Mouse (Mus musculus): ENCODE data around the gene Fuk. TPM values are rescaled to one million over a fixed set of nuclear protein-coding genes. Genes with fewer than 3 reads are reported as not detected.

Fuk gene
- polyA plus RNA-seq, 1 experiment: 10.9 TPM

DNA sequence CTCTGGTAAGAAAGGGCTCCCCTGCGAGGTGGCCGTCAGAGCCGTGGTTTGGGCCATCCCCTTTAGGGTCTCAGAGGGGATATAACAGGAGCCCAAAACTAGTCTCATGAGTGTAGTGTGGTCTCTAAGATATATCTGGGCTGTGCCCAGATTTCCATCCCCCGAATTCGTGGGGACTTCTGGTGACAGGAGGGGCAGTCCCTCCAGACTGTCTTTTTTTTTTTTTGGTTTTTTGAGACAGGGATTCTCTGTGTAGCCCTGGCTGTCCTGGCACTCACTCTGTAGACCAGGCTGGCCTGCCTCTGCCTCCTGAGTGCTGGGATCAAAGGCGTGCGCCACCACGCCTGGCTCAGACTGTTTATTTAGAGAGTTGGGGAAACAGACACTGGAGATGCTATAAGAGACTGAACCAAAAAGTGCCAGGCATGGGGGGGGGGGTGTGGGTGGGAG, 23.4 kb upstream of the Fuk start:
- Histone ChIP-seq H3K27ac (ENCODE audit: control insufficient read depth, insufficient read depth, low read depth, low read length, poor library complexity) (0 out of 2 replicates have a peak overlapping the region, but pooled peaks have one; percentile 17), H3K4me1 (ENCODE audit: control insufficient read depth, insufficient read depth, low read length) (peaks cover 4% of the 10 kb centered on the region; the same call in 1 of the 2 replicates), H3K4me3 (replicated peaks; ENCODE audit: control insufficient read depth, low read depth, low read length) (no peak overlapping the region)
- TF ChIP-seq POLR2A (IDR thresholded peaks at IDR 0.05; ENCODE audit: borderline replicate concordance, control insufficient read depth, low read depth, low read length) (no peak), CTCF (IDR thresholded peaks at IDR 0.05; ENCODE audit: control insufficient read depth, insufficient read depth, low read length) (no peak)
- WGBS: 67% methylated on average over 8 of the region's 8 CpGs

DNA sequence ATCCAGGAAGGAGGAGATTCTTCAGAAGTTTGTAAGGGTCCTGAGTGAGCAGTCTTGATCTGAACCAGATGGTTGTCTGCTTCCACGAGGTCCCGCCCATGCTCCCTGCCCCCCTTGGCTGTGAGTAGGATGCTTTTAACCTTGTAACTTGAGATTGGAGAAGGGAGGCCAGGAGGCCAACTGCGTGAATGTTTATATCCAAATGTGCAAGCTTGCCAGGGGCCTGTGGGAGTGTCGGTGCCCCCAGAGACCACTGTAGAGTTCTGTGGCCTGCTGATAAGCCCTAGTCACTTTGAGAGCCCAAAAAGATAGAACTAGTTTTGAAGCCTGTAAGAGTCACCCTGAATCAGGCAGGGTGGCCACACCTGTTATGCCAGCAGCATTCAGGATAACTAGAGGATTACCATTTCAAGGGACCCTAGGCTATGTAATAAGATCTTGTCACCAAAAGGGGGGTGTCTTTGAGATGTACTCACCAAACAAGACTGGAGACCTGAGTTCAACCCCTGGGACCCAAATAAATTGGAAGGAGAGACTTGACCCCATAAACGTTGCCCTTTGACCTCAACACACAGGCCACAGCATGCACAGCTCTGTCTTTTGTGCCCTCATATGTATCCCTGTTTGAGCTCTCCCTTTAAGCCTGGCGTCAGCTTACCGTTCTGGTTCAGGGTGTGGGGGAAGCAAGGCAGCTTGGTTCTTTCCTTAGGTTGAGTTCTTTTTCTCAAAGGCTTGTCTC, 19.4 kb upstream of the Fuk start:
- peak overlapping the region; percentile 83 for H3K27ac ChIP-seq (ENCODE audit: control insufficient read depth, insufficient read depth, low read depth, low read length, poor library complexity)
- 48% methylated on average over 7 of the region's 7 CpGs for WGBS
- peaks cover 6% of the 10 kb centered on the region; the same call in 1 of the 2 replicates for H3K4me1 ChIP-seq (ENCODE audit: control insufficient read depth, insufficient read depth, low read length)
- H3K4me3 ChIP-seq (replicated peaks; ENCODE audit: control insufficient read depth, low read depth, low read length): peak overlapping the region; percentile 81
- TF ChIP-seq CTCF (IDR thresholded peaks at IDR 0.05; ENCODE audit: control insufficient read depth, insufficient read depth, low read length) (no peak), POLR2A (IDR thresholded peaks at IDR 0.05; ENCODE audit: borderline replicate concordance, control insufficient read depth, low read depth, low read length) (0 out of 2 replicates have a peak, but pooled peaks have one; percentile 7)

DNA sequence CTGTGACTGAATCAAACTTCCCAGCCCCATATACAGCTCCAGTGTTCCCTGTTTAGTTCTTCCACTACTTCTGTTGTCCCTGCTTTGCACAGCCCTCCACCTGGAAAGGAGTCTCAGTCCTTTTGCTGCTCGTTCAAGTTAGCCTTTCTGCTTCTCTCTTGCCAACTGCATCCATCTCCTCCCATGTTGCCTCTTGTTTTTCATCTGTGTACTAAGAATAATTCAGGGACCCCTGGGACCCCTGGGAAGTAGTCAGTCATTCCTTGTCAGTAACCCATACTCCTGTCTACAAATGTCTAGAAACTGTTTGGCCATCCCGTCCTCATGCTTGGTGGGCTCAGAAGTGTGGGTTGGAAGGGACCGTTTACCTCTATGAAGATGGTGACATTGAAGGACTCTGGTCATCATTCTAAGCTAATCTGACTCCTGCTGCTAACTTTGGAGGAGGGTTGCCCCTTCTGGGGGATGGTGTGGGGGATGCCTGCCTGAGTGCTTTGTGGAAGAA, 18.5 kb upstream of the Fuk start:
- peaks cover 6% of the 10 kb centered on the region; the same call in 1 of the 2 replicates for H3K4me1 ChIP-seq (ENCODE audit: control insufficient read depth, insufficient read depth, low read length)
- no peak for TF ChIP-seq POLR2A (IDR thresholded peaks at IDR 0.05; ENCODE audit: borderline replicate concordance, control insufficient read depth, low read depth, low read length)
- peak overlapping the region; percentile 81 for H3K4me3 ChIP-seq (replicated peaks; ENCODE audit: control insufficient read depth, low read depth, low read length)
- 44% methylated on average over 3 of the region's 3 CpGs for WGBS
- H3K27ac ChIP-seq (ENCODE audit: control insufficient read depth, insufficient read depth, low read depth, low read length, poor library complexity): peak overlapping the region; percentile 83

DNA sequence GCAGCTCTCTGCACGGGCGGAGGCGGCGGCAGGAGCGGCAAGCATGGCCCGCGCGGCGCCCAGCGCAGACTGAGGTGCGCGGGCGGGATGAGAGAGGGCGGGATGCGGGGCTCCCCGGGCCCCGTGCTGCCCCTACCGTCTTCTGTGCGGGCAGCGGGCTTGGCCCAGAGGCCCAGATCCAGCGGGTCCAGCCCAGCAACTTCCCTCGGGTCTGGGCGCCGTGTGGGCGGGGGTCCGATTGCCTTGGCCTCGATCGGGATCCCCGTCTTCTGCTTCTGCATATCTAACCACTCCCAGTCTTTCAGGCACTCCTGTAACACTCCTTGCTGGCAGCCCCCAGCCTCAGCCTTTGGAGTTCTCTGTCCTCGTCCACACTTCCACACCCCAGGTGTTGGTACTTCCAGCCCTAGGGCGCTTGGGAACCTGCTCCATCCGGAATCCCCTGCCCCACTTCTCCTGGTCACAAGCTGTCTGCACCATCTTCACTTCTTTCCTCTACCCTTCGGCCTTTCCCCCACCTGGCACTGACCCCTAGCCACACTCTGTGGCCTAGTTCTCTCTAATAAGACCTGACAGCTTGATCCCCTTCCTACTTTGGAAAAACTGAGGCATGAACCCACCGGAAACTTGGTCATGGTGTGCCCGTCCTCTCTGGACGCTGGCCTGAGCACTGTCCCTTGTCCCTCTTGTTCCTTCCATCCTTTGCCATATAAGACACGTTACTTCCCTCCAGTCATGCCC, 17.9 kb upstream of the Fuk start:
- 4% methylated on average over 37 of the region's 37 CpGs for WGBS
- TF ChIP-seq POLR2A (IDR thresholded peaks at IDR 0.05; ENCODE audit: borderline replicate concordance, control insufficient read depth, low read depth, low read length): no peak
- no peak for TF ChIP-seq CTCF (IDR thresholded peaks at IDR 0.05; ENCODE audit: control insufficient read depth, insufficient read depth, low read length)
- Histone ChIP-seq H3K27ac (ENCODE audit: control insufficient read depth, insufficient read depth, low read depth, low read length, poor library complexity) (peak overlapping the region; percentile 83), H3K4me1 (ENCODE audit: control insufficient read depth, insufficient read depth, low read length) (peaks cover 6% of the 10 kb centered on the region; the same call in 1 of the 2 replicates), H3K4me3 (replicated peaks; ENCODE audit: control insufficient read depth, low read depth, low read length) (peak overlapping the region; percentile 81)

DNA sequence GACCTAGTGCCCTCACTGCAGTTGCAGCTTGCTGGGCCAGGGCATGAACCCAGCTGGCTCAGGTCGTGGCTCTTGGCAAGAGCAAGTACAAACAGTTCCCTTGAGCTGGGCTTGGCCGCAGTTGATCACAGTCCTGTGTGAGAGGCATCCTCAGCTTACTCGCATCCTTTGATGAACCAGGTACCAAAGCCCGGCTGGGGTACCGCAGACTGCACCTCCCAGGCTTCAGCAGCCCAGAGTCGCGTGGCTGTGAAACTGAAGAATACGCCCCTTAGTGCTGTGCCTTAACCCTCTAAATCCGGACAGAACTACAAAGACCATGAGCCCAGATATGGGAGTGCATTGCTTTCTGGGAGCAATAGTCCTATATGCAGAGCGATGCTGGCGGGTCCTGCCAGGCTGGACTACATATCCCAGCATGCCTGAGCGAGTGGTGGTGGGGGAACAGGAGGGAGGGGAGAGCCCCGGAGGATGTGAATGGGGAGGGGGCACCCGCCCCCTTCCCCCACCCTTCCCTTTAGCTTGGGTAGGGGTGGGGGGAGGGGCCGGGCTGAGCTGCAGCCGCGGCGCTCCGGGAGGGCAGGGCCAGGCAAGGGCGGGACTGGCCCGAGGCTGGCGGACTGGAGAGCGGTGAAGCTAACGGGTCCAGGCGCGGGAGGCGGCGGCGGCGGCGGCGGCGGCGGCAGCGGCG, 17.2 kb upstream of the Fuk start, which contains the start of gene St3gal2:
TSS of gene St3gal2 (plus strand) at position 582 of the 691 bp plus-strand sequence.
- H3K4me3 ChIP-seq (replicated peaks; ENCODE audit: control insufficient read depth, low read depth, low read length): peak within 1 kb of the TSS; percentile 81
- H3K27ac ChIP-seq (ENCODE audit: control insufficient read depth, insufficient read depth, low read depth, low read length, poor library complexity): peak within 1 kb of the TSS; percentile 83
- peaks cover 5% of the 10 kb centered on the region; the same call in 1 of the 2 replicates for H3K4me1 ChIP-seq (ENCODE audit: control insufficient read depth, insufficient read depth, low read length)
- 1% methylated on average over 33 of the region's 36 CpGs for WGBS
- TF ChIP-seq POLR2A (IDR thresholded peaks at IDR 0.05; ENCODE audit: borderline replicate concordance, control insufficient read depth, low read depth, low read length) (peak; percentile 50; the same call in 1 of the 2 replicates), CTCF (IDR thresholded peaks at IDR 0.05; ENCODE audit: control insufficient read depth, insufficient read depth, low read length) (no peak)

DNA sequence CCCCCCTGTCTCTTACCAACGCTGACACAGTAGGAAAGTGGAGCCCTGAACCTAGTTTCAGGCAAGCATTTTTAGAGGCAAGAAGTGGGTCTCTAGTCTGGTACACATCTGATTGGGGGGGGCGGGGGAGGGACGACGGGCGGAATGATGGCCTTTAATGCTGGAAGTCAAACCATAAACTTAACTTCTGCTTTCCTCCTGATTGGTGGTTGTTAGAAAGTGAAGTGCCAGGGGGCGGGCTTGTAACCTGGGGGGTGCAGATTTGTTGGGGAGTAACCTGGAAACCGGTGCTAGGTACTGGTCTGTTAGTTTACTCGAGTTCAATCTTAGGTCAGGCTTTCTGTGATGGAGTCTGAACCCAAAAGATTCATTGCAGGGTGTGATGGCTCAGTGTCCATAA, 16.2 kb upstream of the Fuk start:
- Histone ChIP-seq H3K27ac (ENCODE audit: control insufficient read depth, insufficient read depth, low read depth, low read length, poor library complexity) (no peak overlapping the region), H3K4me1 (ENCODE audit: control insufficient read depth, insufficient read depth, low read length) (peaks cover 3% of the 10 kb centered on the region; the same call in 1 of the 2 replicates), H3K4me3 (replicated peaks; ENCODE audit: control insufficient read depth, low read depth, low read length) (no peak overlapping the region)
- TF ChIP-seq CTCF (IDR thresholded peaks at IDR 0.05; ENCODE audit: control insufficient read depth, insufficient read depth, low read length) (no peak), POLR2A (IDR thresholded peaks at IDR 0.05; ENCODE audit: borderline replicate concordance, control insufficient read depth, low read depth, low read length) (no peak)
- WGBS: 17% methylated on average over 8 of the region's 8 CpGs

DNA sequence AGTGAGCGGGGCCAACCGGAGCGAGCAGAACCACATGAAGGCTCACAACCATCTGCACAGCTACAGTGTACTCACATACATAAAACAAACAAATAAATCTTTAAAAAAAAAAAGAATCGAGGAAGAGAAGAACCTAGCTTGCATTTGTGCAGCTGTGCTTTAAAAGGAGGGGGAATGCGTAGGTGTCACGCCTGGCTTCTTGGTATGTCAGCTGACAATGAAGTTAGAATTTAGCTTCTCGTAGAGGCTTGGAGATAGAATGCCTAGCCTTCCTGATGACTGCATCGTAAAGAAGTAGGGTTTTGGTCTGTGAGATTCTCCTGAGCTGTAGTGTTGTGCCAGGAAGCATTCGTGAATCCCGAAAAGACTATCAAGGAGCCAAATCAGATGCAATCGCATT, 15.7 kb upstream of the Fuk start:
- TF ChIP-seq CTCF (IDR thresholded peaks at IDR 0.05; ENCODE audit: control insufficient read depth, insufficient read depth, low read length) (no peak), POLR2A (IDR thresholded peaks at IDR 0.05; ENCODE audit: borderline replicate concordance, control insufficient read depth, low read depth, low read length) (no peak)

More for the DNA sequence above, 15.7 kb upstream of the Fuk start:
- H3K27ac ChIP-seq (ENCODE audit: control insufficient read depth, insufficient read depth, low read depth, low read length, poor library complexity): no peak overlapping the region
- H3K4me3 ChIP-seq (replicated peaks; ENCODE audit: control insufficient read depth, low read depth, low read length): no peak overlapping the region
- peaks cover 2% of the 10 kb centered on the region; the same call in 1 of the 2 replicates for H3K4me1 ChIP-seq (ENCODE audit: control insufficient read depth, insufficient read depth, low read length)
- WGBS: 71% methylated on average over 11 of the region's 11 CpGs
